ENCODE assay signal across 16 mouse cellular contexts in the genomic region with DNA sequence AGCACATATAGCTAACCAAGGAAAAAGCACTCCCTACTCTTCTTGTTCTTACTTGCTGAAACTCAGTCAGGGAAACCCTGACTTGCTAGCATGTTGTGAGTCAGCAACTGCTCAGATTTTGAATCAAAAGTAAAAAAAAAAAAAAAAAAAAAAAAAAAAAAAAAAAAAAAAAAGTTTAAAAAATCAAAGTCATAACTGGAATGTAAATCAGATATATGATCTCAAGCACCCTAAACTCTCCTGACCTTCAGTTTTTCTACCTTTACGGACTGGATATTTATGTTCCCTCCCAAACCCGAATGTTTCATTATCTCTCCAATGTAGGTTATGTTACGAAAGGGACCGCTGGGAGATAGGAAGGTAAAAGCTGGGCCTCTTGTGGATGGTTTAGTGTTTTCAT.
DNase-seq lines count a peak whose midpoint lies in the region; TF ChIP-seq lines count a peak whose summit lies in the region.
"Had no signal": no experiment of that assay in that cellular context is flagged by ENCODE, and none has a peak within 500 bp of the region (broad histone marks: within the 10 kb centered on the region; RNA-seq: fewer than 3 reads in every experiment).

No protein-coding gene starts in this region.

- no peak for DNase-seq in CH12.LX (ENCODE audit: extremely low read depth)
- DNase-seq in thymus, postnatal 36 days = no peak
- DNase-seq: adrenal gland, adult 2 months; adrenal gland, adult 8-10 months; adrenal gland, postnatal 10 days; adrenal gland, postnatal 14 days; adrenal gland, postnatal 25 days; adrenal gland, postnatal 36 days; B cell, adult 2 months; cerebellum, adult 11 months; cerebellum, adult 11-12 months; cerebellum, adult 18-20 months; cerebellum, adult 2 months; cerebellum, adult 8-10 months had no signal

- H3K4me3 ChIP-seq in CH12.LX (replicated peaks in 1 of 3; ENCODE audit: low read depth in 2 of 3, low read length in 2 of 3, poor library complexity in 1 of 3) = no peak overlapping the region

- H3K27ac ChIP-seq in CH12.LX (ENCODE audit: insufficient read depth, low read depth) = no peak overlapping the region

- H3K9me3 ChIP-seq in CH12.LX (replicated peaks; ENCODE audit: low read length) = no peaks in the 10 kb centered on the region
- H3K9me3 ChIP-seq: G1E had no signal

- in situ Hi-C loops in CH12.LX (cut with MboI; ENCODE audit: low pct_ligation_motif_present, low pct_unique_long_range_greater_than_20kb, low sequenced_read_pairs) = no loop called here

- no peak overlapping the region for H3K4me2 ChIP-seq in CH12.LX (ENCODE audit: insufficient read depth, low read depth, poor library complexity, severe bottlenecking)

- no peak; the same call in 1 of the 2 replicates for TF ChIP-seq EP300 in CH12.LX (IDR thresholded peaks at IDR 0.05; ENCODE audit: low read length)

- no peaks in the 10 kb centered on the region for H3K36me3 ChIP-seq in CH12.LX (replicated peaks in 1 of 2; ENCODE audit: control insufficient read depth in 1 of 2, insufficient read depth in 1 of 2, low read length in 1 of 2)
- H3K36me3 ChIP-seq: G1E had no signal

- H3K79me2 ChIP-seq in CH12.LX (replicated peaks; ENCODE audit: control insufficient read depth, extremely low read depth, insufficient read depth, poor library complexity, severe bottlenecking) = no peaks in the 10 kb centered on the region

- dilution Hi-C loops in CH12.LX (cut with MboI; ENCODE audit: extremely low pct_ligation_motif_present, extremely low pct_unique_long_range_greater_than_20kb, low sequenced_read_pairs) = no loop called here

- no peaks in the 10 kb centered on the region for H3K27me3 ChIP-seq in CH12.LX (replicated peaks)
- H3K27me3 ChIP-seq: Patski had no signal

- no peak for TF ChIP-seq CTCF in CH12.LX (conservative IDR thresholded peaks at IDR 0.05 in 1 of 2, IDR thresholded peaks at IDR 0.05 in 1 of 2; ENCODE audit: low read depth in 2 of 2, low read length in 2 of 2)

- TF ChIP-seq POLR2A in CH12.LX (IDR thresholded peaks at IDR 0.05; ENCODE audit: low read depth, low read length) = no peak

- no peak overlapping the region for H3K9ac ChIP-seq in CH12.LX (ENCODE audit: insufficient read depth, low read depth)

- TF ChIP-seq RAD21 in CH12.LX (IDR thresholded peaks at IDR 0.05; ENCODE audit: low read depth, low read length) = no peak

- H3K4me1 ChIP-seq in CH12.LX (ENCODE audit: control insufficient read depth in 1 of 2, insufficient read depth in 2 of 2) = peaks cover under 1 to 8% of the 10 kb centered on the region in 2 experiments; a peak in 3 of 4 replicates

TF ChIP-seq in CH12.LX, 34 proteins besides CTCF, POLR2A, EP300 and RAD21:
- TF ChIP-seq JUN (IDR thresholded peaks at IDR 0.05; ENCODE audit: insufficient read depth, low read depth, low read length) (no peak), IRF4 (IDR thresholded peaks at IDR 0.05; ENCODE audit: low read depth, low read length) (peak; percentile 0; the same call in 1 of the 2 replicates), ZNF384 (IDR thresholded peaks at IDR 0.05; ENCODE audit: low read depth, low read length) (peak; percentile 92)
